Mouse (Mus musculus) gonadal fat pad, adult 2 months (tissue): ENCODE measurements at regions not wholly inside any gene's neighbourhood (a gene's known extent, or its start where the extent isn't known, plus 50 kb on each side); places are given as distances from the start of the nearest gene placed in this dataset.
"Not testable (repeated sequence)": the region's sequence is repeated elsewhere in the genome, so short reads cannot be mapped to it uniquely, and the experiment has no call there.

Experiments
- DNase-seq: peaks from one replicate; pipeline ENCODE4 v3.0.0-alpha.2; 2012; ENCODE audit warnings: low read depth

DNA sequence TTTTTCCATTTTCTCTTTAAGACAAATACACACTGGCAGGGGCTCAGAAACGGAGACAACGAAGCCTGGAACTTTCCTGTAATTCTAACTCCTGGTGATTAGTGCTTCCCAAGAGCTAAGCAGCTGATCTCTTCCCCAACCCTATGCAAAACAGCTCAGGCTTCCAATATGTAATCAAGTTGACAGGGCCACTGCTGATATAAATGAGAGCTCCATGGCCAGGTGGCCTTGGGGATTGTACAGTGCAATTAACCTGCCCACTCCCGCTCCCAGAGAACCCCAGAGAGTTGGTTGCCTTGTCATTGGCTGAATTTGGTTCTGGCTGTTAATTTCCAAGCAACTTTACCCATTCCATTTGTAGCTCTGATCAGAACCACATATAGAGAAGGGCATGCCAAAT, 67.8 kb downstream of the 4933415F23Rik start:
- DNase-seq = no peak

DNA sequence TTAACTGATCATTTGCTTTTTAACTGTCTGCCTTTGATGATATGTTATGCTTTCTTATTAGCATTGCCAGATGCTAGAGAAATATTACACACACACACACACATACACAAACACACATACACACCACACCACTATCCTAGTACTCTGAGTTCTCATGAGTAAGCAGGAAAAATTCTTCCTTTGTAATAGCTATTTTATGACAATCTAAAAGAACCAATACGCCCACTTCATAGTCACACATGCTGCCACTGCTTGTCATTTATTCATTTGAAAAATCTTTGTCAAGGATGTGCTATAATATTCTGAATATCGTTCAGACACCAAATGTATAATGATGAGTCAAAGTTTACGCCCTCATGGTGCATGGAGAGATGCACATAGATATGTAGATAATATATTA, 78.5 kb downstream of the 4933415F23Rik start:
- DNase-seq = no peak

GRCm38 (mm10) chr1:23007784-23008490, 94.1 kb downstream of the 4933415F23Rik start:
- DNase-seq = no peak

DNA sequence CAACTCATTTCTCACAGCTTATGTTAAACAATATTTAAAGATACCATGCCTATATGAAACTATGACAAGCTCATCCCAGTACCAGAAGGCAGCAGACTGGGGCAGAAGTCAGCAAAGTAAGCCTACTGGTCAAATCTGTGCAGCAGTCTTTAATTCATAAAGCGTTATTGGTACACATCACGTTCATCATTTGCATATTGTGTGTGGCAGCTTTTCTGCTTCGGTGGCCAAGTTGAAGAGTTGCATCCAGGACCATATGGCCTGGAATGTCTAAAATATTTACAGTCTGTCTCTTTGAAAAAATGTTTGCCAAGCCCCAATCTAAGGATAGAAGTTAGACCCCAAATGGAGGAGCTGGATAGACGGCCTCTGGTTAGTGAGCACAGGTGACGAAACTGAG, 97.2 kb downstream of the 4933415F23Rik start:
- DNase-seq = no peak

DNA sequence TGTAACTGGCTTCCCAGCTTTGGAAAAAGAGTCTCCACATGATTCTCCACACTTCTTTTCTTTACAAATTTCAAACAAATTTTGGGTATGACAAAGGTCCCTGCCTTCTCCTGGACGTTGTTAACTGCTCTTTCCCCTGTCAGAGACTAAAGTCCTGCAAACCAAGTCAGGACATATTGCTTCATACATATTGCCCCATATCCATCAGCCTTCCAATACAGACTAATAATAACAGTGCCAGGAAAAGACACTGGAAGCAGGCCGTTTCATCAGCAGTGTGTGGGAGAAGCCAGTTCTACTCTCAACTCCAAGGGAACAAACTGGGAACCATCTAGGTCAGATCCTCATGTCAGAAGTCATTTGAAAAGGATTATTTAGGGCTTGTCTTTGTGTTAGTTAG, 105.4 kb downstream of the 4933415F23Rik start:
- peak; percentile 16 for DNase-seq

GRCm38 (mm10) chr1:22989521-22990221, 112.4 kb downstream of the 4933415F23Rik start:
- DNase-seq = no peak

GRCm38 (mm10) chr1:22987521-22987920, 114.5 kb downstream of the 4933415F23Rik start:
- no peak for DNase-seq

- not testable (repeated sequence) for DNase-seq
Observed at GRCm38 (mm10) chr1:22984276-22984675, 117.8 kb downstream of the 4933415F23Rik start.

- DNase-seq = no peak
Observed at GRCm38 (mm10) chr1:22974917-22975316, 127.1 kb downstream of the 4933415F23Rik start.

DNA sequence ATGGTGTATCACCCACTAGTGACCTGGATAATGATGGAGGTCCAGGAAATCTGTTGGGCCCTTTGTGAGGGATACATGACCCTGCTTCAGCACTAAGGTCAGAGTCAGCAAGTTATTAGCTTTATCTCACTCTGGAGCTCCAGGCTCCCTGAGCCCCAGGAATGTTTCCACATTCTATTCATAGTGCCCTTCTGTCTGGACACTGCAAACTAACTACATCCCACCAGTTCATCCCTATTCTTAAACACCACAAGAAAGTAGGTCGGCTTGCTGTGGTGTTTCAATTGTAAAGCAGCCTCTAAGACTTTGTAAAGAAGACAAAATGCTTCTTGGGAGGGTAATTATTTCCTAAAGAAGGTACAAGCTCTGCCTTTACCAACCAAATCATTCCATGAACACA, 138.2 kb upstream of the Rims1 start:
- no peak for DNase-seq

GRCm38 (mm10) chr1:22939816-22940215, 134.0 kb upstream of the Rims1 start:
- DNase-seq = no peak

DNA sequence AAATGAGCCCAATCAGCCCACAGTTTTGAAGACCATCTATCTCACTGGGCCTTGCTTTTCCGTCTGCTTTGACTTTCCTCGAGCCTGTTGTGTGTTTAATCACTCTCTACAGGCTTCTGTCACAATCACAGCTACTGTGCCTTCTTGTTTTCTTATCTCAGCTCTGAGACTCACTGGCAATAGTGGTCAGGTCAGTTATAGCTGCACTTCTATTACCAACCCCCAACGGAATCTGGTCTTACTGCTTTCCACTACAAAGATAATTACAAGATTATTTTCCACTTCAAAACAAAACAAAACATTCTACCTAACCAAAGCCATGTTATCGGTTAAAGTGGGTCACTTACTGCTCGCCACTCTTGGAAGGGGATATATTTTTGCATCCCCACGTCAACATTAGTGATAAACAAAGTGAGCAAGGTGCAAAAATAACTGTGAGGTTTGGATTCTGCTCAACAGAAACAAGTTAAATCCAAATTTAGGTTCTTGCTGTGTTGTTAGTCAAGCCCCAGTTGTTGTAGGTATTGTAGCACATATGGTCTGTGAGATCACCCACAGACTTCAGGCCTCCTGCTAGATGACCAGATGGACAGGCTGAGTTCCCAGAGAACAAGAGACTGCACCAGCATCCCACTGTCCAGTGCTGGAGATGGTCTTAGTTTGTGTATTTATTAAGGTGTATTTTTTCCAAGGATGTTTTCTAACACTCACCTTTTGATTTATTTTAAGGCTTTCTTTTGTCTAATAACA, 125.5 kb upstream of the Rims1 start:
- no peak for DNase-seq

- DNase-seq = no peak
Observed at GRCm38 (mm10) chr1:22902992-22903391, 97.2 kb upstream of the Rims1 start.

GRCm38 (mm10) chr1:22901018-22901625, 95.3 kb upstream of the Rims1 start:
- no peak for DNase-seq

- no peak for DNase-seq
Observed at GRCm38 (mm10) chr1:22895099-22895498, 89.3 kb upstream of the Rims1 start.

DNA sequence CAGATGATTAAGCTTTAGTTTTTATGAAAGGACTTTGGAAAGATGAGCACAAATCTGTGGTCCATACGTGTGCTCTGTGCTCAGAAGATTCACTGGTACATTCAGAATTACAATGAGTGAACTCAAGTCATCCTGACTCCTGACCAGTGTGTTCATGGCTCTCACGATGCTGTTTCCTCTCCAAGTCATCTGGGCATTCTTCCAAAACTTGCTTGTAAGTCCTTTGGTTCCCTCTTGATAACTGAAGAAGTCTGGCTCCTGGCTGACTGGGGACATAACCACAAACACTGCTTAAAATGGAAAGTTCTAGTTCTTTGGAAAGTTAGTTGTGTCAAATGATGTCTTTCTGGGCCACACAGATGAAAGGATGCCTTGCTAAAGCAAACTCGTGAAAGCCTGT, 57.2 kb upstream of the Rims1 start:
- no peak for DNase-seq
